Mouse (Mus musculus) bone marrow macrophage, adult 2 months (primary cell): ENCODE data around the gene Arsg. TPM values are rescaled to one million over a fixed set of nuclear protein-coding genes. Genes with fewer than 3 reads are reported as not detected.

Source experiments
- H3K27ac ChIP-seq: 2 replicates; pipeline ENCODE4 v1.5.1; 2012; ENCODE audit warnings: low read depth, low read length; ENCODE audit not compliant: insufficient read depth
- H3K4me1 ChIP-seq: 2 replicates; pipeline ENCODE4 v1.6.1; 2012; ENCODE audit warnings: low read length; ENCODE audit not compliant: control insufficient read depth, insufficient read depth
- H3K4me3 ChIP-seq: 2 replicates; pipeline ENCODE4 v1.5.1; 2012; ENCODE audit warnings: mild to moderate bottlenecking, low read length, moderate library complexity; ENCODE audit not compliant: insufficient read depth
- CTCF ChIP-seq: IDR thresholded peaks from 2 replicates; pipeline ENCODE4 v1.5.1; 2012; ENCODE audit warnings: low read depth, mild to moderate bottlenecking, low read length, moderate library complexity
- POLR2A ChIP-seq: IDR thresholded peaks from 2 replicates; pipeline ENCODE4 v1.6.1; 2012; ENCODE audit warnings: mild to moderate bottlenecking, low read depth, low read length, borderline replicate concordance
- polyA plus RNA-seq: library from polyadenylated mRNA; stranded (reverse); fragments of >200 nt; gene quantifications from 2 replicates; pipeline ENCODE4 v1.2.4, GENCODE M21; 2012; ENCODE audit not compliant: missing spikeins, insufficient read depth, insufficient read length

The Arsg gene
- polyA plus RNA-seq, 1 experiment = 3.7 TPM

- Histone ChIP-seq H3K4me3 (no peak overlapping the region), H3K4me1 (peaks cover 4% of the 10 kb centered on the region), H3K27ac (no peak overlapping the region)
- no peak for TF ChIP-seq CTCF
- TF ChIP-seq POLR2A = no peak
These were observed 66.1 kb downstream of the Arsg start for GRCm38 (mm10) chr11:109539290-109539689.

- Histone ChIP-seq H3K4me3 (no peak overlapping the region), H3K4me1 (peaks cover 4% of the 10 kb centered on the region), H3K27ac (no peak overlapping the region)
- no peak for TF ChIP-seq POLR2A
- no peak for TF ChIP-seq CTCF
These were observed 70.3 kb downstream of the Arsg start for GRCm38 (mm10) chr11:109543466-109543865.

GRCm38 (mm10) chr11:109544432-109544831 lies 71.3 kb downstream of the Arsg start:
- Histone ChIP-seq H3K4me3 (no peak overlapping the region), H3K27ac (no peak overlapping the region), H3K4me1 (peaks cover under 1% of the 10 kb centered on the region)
- TF ChIP-seq CTCF (no peak), POLR2A (no peak)

GRCm38 (mm10) chr11:109545265-109545664 lies 72.1 kb downstream of the Arsg start:
- TF ChIP-seq CTCF = no peak
- TF ChIP-seq POLR2A = no peak
- Histone ChIP-seq H3K27ac (no peak overlapping the region), H3K4me1 (no peaks in the 10 kb centered on the region), H3K4me3 (no peak overlapping the region)

DNA sequence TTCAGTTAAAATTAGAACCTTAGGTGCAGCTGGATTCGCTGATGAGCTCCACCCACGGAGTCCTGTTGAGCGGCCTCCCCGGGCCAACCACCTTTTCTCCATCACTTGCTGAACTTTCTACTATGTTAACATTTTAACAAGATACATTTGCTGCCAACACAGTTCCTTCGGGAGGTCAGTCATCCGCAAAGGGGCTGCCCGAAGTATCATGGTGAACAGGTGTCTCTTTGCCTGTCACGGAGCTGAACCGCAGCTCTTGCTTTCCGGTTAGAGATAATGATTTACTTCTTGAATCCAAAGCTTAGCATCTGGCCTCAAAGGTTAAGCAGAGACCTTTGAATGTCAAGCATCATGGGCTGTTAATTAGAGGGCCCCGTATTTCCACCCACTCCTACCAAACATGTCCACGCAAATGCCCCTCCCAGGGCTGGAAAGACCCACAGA lies 72.5 kb downstream of the Arsg start:
- Histone ChIP-seq H3K27ac (no peak overlapping the region), H3K4me1 (no peaks in the 10 kb centered on the region), H3K4me3 (no peak overlapping the region)
- TF ChIP-seq CTCF (no peak), POLR2A (no peak)

GRCm38 (mm10) chr11:109546305-109547001 lies 73.3 kb downstream of the Arsg start:
- Histone ChIP-seq H3K4me1 (no peaks in the 10 kb centered on the region), H3K4me3 (no peak overlapping the region), H3K27ac (no peak overlapping the region)
- TF ChIP-seq POLR2A (no peak), CTCF (no peak)

GRCm38 (mm10) chr11:109547652-109548051 lies 74.5 kb downstream of the Arsg start:
- no peak for TF ChIP-seq CTCF
- no peak for TF ChIP-seq POLR2A
- no peaks in the 10 kb centered on the region for H3K4me1 ChIP-seq
- no peak overlapping the region for H3K27ac ChIP-seq
- H3K4me3 ChIP-seq = no peak overlapping the region

GRCm38 (mm10) chr11:109549599-109550290 lies 76.6 kb downstream of the Arsg start:
- H3K4me1 ChIP-seq = no peaks in the 10 kb centered on the region
- no peak for TF ChIP-seq CTCF
- no peak for TF ChIP-seq POLR2A
- H3K27ac ChIP-seq = no peak overlapping the region
- no peak overlapping the region for H3K4me3 ChIP-seq

DNA sequence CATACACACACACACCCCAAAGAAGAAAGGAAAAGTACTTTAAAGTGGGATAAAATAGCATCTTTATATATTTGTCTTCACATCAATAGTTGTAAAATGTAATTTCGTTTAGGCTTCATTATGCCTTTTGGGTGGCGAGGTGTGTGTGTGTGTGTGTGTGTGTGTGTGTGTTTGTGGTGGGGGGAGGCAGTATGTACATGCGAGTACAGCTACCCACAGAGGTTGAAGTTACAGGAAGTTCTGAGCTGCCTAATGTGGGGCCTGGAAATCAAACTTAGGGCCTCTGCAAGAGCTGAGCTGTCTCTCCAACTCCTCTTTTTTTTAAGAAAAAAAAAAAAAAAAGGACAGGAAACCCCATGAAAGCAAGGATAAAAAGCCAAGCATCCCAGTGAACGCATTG lies 80.7 kb downstream of the Arsg start:
- H3K4me3 ChIP-seq = no peak overlapping the region
- H3K4me1 ChIP-seq = no peaks in the 10 kb centered on the region
- no peak overlapping the region for H3K27ac ChIP-seq
- TF ChIP-seq POLR2A (no peak), CTCF (no peak)

DNA sequence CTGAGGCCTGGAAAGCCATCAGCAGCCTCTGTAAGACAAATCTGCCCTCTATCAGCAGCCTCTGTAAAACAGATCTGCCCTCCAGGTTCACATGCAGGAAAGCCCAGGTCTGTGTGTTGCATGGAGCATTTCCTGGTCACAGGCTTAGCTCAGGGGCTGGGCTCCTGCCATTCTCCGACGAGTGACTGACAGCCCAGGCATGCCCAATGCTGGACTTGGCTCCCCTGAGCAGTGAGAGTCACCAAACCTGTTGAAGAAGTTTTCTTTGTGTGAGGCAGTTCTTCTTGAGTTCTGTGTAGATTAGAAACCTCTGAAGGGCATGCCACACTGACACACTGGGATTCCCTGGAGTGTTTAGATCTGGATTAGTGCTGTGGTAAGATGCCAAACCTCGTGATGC lies 81.3 kb downstream of the Arsg start:
- no peak for TF ChIP-seq POLR2A
- no peak for TF ChIP-seq CTCF
- H3K27ac ChIP-seq = no peak overlapping the region
- H3K4me3 ChIP-seq = no peak overlapping the region
- no peaks in the 10 kb centered on the region for H3K4me1 ChIP-seq
